Comparison of ENCODE assay signal across 8 mouse cellular contexts in genomic region chr3:25653010-25653409, GRCm38 (mm10).
A peak's percentile ranks its signal among the peaks of the same experiment; 100 is the strongest.
DNase-seq lines count a peak whose midpoint lies in the region; ATAC-seq and TF ChIP-seq lines count a peak whose summit lies in the region.

No protein-coding gene starts in this region.

- ATAC-seq in G1E (ENCODE audit: extremely low read depth, insufficient number of reproducible peaks, low FRiP score, poor library complexity, severe bottlenecking), result no peak
- ATAC-seq in forebrain, embryonic 16.5 days, result peak; percentile 61

- no peak for TF ChIP-seq POLR2A in kidney, adult 2 months (IDR thresholded peaks at IDR 0.05; ENCODE audit: low read depth, low read length)
- no peak for TF ChIP-seq POLR2A in thymus, adult 2 months (IDR thresholded peaks at IDR 0.05; ENCODE audit: control insufficient read depth, extremely low read depth, insufficient read depth, low read length, poor library complexity)

- no peaks in the 10 kb centered on the region for H3K36me3 ChIP-seq in kidney, adult 2 months (ENCODE audit: control insufficient read depth, insufficient read depth, low read length)
- H3K36me3 ChIP-seq in G1E (replicated peaks), result no peaks in the 10 kb centered on the region
- no peaks in the 10 kb centered on the region for H3K36me3 ChIP-seq in forebrain, embryonic 16.5 days (ENCODE audit: control insufficient read depth, insufficient read depth)
- no peaks in the 10 kb centered on the region for H3K36me3 ChIP-seq in thymus, adult 2 months (ENCODE audit: control insufficient read depth, insufficient read depth, low read length)

- TF ChIP-seq CTCF in kidney, adult 2 months (conservative IDR thresholded peaks at IDR 0.05; ENCODE audit: insufficient read depth, insufficient read length, low read depth, low read length), result no peak; the same call in 1 of the 2 replicates
- peak; percentile 15; the same call in 1 of the 2 replicates for TF ChIP-seq CTCF in G1E (IDR thresholded peaks at IDR 0.05; ENCODE audit: low read depth, low read length)
- no peak for TF ChIP-seq CTCF in thymus, adult 2 months (IDR thresholded peaks at IDR 0.05; ENCODE audit: borderline replicate concordance, control insufficient read depth, extremely low read depth, insufficient read depth, low read length, poor library complexity)

- H3K9me3 ChIP-seq in G1E (replicated peaks), result no peaks in the 10 kb centered on the region
- no peaks in the 10 kb centered on the region; the same call in 1 of the 2 replicates for H3K9me3 ChIP-seq in forebrain, embryonic 16.5 days (ENCODE audit: control insufficient read depth, low read length)

- peak; percentile 24 for DNase-seq in kidney, adult 2 months
- DNase-seq in kidney, adult 11 months, result no peak
- DNase-seq in G1E (ENCODE audit: low spot score), result no peak
- peak; percentile 27 for DNase-seq in cerebellum, adult 11-12 months
- peak; percentile 42 for DNase-seq in lung, postnatal 36 days
- no peak for DNase-seq in thymus, postnatal 0 days (ENCODE audit: low spot score)
- no peak for DNase-seq in thymus, adult 2 months

- no peaks in the 10 kb centered on the region; the same call in 1 of the 2 replicates for H3K27me3 ChIP-seq in kidney, adult 2 months (replicated peaks; ENCODE audit: control insufficient read depth, insufficient read depth, low read length)
- no peaks in the 10 kb centered on the region for H3K27me3 ChIP-seq in G1E (ENCODE audit: insufficient read depth, low read length)
- no peaks in the 10 kb centered on the region for H3K27me3 ChIP-seq in forebrain, embryonic 16.5 days (replicated peaks; ENCODE audit: control insufficient read depth, insufficient read depth, low read length)
- no peaks in the 10 kb centered on the region for H3K27me3 ChIP-seq in thymus, adult 2 months (ENCODE audit: control insufficient read depth, insufficient read depth, low read length)

- no peaks in the 10 kb centered on the region for H3K4me1 ChIP-seq in kidney, adult 2 months (ENCODE audit: control insufficient read depth, insufficient read depth, low read length)
- no peaks in the 10 kb centered on the region for H3K4me1 ChIP-seq in G1E (ENCODE audit: insufficient read depth, low read depth, low read length)
- H3K4me1 ChIP-seq in forebrain, embryonic 16.5 days (replicated peaks; ENCODE audit: control insufficient read depth, insufficient read depth, low read length), result peaks cover 2% of the 10 kb centered on the region; the same call in 1 of the 2 replicates
- H3K4me1 ChIP-seq in thymus, adult 2 months (replicated peaks; ENCODE audit: control insufficient read depth, insufficient read depth, low read length), result no peaks in the 10 kb centered on the region

- no peak overlapping the region for H3K4me2 ChIP-seq in forebrain, embryonic 16.5 days (ENCODE audit: low read length)

- WGBS in kidney, adult 2 months, result 79% methylated on average over 4 of the region's 4 CpGs
- WGBS in forebrain, embryonic 16.5 days, result 79% methylated on average over 4 of the region's 4 CpGs
- WGBS in thymus, adult 2 months, result 73% methylated on average over 4 of the region's 4 CpGs

- no peak overlapping the region for H3K27ac ChIP-seq in kidney, adult 2 months (ENCODE audit: insufficient read depth, low read depth, low read length)
- no peak overlapping the region for H3K27ac ChIP-seq in forebrain, embryonic 16.5 days (ENCODE audit: low read length)
- H3K27ac ChIP-seq in thymus, adult 2 months (ENCODE audit: control insufficient read depth, insufficient read depth, low read length), result no peak overlapping the region

- no peak overlapping the region for H3K4me3 ChIP-seq in kidney, adult 2 months (ENCODE audit: insufficient read depth, low read depth, low read length)
- no peak overlapping the region for H3K4me3 ChIP-seq in G1E (ENCODE audit: low read depth, low read length)
- H3K4me3 ChIP-seq in forebrain, embryonic 16.5 days (replicated peaks; ENCODE audit: low read length), result no peak overlapping the region
- no peak overlapping the region for H3K4me3 ChIP-seq in thymus, adult 2 months (ENCODE audit: control insufficient read depth, insufficient read depth, low read length)

- no peak overlapping the region for H3K9ac ChIP-seq in forebrain, embryonic 16.5 days (replicated peaks; ENCODE audit: low read depth, low read length)

Comparison
In these comparisons a context has a peak if more than half of its experiments do, and no peak if none do; other contexts are left out.
1. DNase-seq: peak in kidney, adult 2 months (single experiment), cerebellum, adult 11-12 months (single experiment) and lung, postnatal 36 days (single experiment); none in kidney, adult 11 months (single experiment), G1E (single experiment), thymus, postnatal 0 days (single experiment) and thymus, adult 2 months (single experiment).